Mouse (Mus musculus) cerebellum, adult 2 months (tissue): ENCODE measurements around the gene Il11ra2.
"Not testable (repeated sequence)": the region's sequence is repeated elsewhere in the genome, so short reads cannot be mapped to it uniquely, and the experiment has no call there.

Source experiments
- CTCF ChIP-seq: fragments of 200-500 bp; IDR thresholded peaks from 2 replicates; pipeline ENCODE4 v1.5.1; 2011; ENCODE audit warnings: low read depth, mild to moderate bottlenecking, control low read depth, low read length, moderate library complexity, borderline replicate concordance; ENCODE audit not compliant: insufficient read depth
- POLR2A ChIP-seq: fragments of 200-500 bp; IDR thresholded peaks from 2 replicates; pipeline ENCODE4 v1.6.1; 2011; ENCODE audit warnings: low read length, control low read depth, borderline replicate concordance; ENCODE audit not compliant: insufficient read depth

DNA sequence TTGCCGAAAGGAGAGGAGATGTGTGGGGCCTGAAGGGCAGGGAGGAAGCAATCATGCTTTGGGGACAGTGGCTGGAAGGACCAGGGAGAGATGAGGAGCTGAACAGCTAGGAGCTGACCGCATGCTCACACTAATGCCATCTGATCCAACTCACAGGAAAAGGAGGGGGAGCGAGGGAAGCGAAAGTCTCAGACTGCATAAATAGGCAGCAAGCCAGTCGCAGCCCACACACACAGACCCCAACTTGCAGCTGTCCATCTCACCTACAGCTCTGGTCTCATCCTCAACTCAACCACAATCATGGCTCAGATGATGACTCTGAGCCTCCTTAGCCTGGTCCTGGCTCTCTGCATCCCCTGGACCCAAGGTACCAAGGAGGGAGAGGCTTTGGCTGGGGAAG lies 49.8 kb downstream of the Il11ra2 start, which contains the start of gene Gm10591:
- TF ChIP-seq CTCF, POLR2A: not testable (repeated sequence)
